Mouse (Mus musculus): Measurements from ENCODE around the gene Lrrc55. TPM values are rescaled to one million over a fixed set of nuclear protein-coding genes. Genes with fewer than 3 reads are reported as not detected.
A peak's percentile ranks its signal among the peaks of the same experiment; 100 is the strongest.

The Lrrc55 gene
- total RNA-seq, 1 experiment from 2014 or later = not detected

- no peak for ATAC-seq (replicated peaks; ENCODE audit: low read depth, poor library complexity, severe bottlenecking)
Observed at GRCm38 (mm10) chr2:85172763-85173103, 24.3 kb downstream of the Lrrc55 start.

GRCm38 (mm10) chr2:85172071-85172762, 24.8 kb downstream of the Lrrc55 start:
- ATAC-seq (replicated peaks; ENCODE audit: low read depth, poor library complexity, severe bottlenecking) = no peak

GRCm38 (mm10) chr2:85168327-85168726, 28.7 kb downstream of the Lrrc55 start:
- ATAC-seq (replicated peaks; ENCODE audit: low read depth, poor library complexity, severe bottlenecking) = peak; percentile 29; the same call in 1 of the 2 replicates

- ATAC-seq (replicated peaks; ENCODE audit: low read depth, poor library complexity, severe bottlenecking) = no peak
Observed at GRCm38 (mm10) chr2:85167624-85168023, 29.4 kb downstream of the Lrrc55 start.

GRCm38 (mm10) chr2:85163311-85164047, 33.5 kb downstream of the Lrrc55 start:
- ATAC-seq (replicated peaks; ENCODE audit: low read depth, poor library complexity, severe bottlenecking) = no peak

- ATAC-seq (replicated peaks; ENCODE audit: low read depth, poor library complexity, severe bottlenecking) = no peak
Observed at GRCm38 (mm10) chr2:85161638-85162093, 35.3 kb downstream of the Lrrc55 start.

GRCm38 (mm10) chr2:85160901-85161637, 35.9 kb downstream of the Lrrc55 start:
- ATAC-seq (replicated peaks; ENCODE audit: low read depth, poor library complexity, severe bottlenecking) = no peak

GRCm38 (mm10) chr2:85157382-85157781, 39.6 kb downstream of the Lrrc55 start:
- no peak for ATAC-seq (replicated peaks; ENCODE audit: low read depth, poor library complexity, severe bottlenecking)

- ATAC-seq (replicated peaks; ENCODE audit: low read depth, poor library complexity, severe bottlenecking) = 0 out of 2 replicates have a peak, but pooled peaks have one; percentile 17
Observed at GRCm38 (mm10) chr2:85156136-85156535, 40.9 kb downstream of the Lrrc55 start.

- ATAC-seq (replicated peaks; ENCODE audit: low read depth, poor library complexity, severe bottlenecking) = no peak
Observed at GRCm38 (mm10) chr2:85155334-85155733, 41.7 kb downstream of the Lrrc55 start.

GRCm38 (mm10) chr2:85151233-85151632, 45.8 kb downstream of the Lrrc55 start:
- ATAC-seq (replicated peaks; ENCODE audit: low read depth, poor library complexity, severe bottlenecking) = no peak

- ATAC-seq (replicated peaks; ENCODE audit: low read depth, poor library complexity, severe bottlenecking) = peak; percentile 59
Observed at GRCm38 (mm10) chr2:85150373-85150772, 46.6 kb downstream of the Lrrc55 start.

GRCm38 (mm10) chr2:85147481-85147880, 49.5 kb downstream of the Lrrc55 start:
- no peak for ATAC-seq (replicated peaks; ENCODE audit: low read depth, poor library complexity, severe bottlenecking)

GRCm38 (mm10) chr2:85145346-85145745, 51.7 kb downstream of the Lrrc55 start:
- ATAC-seq (replicated peaks; ENCODE audit: low read depth, poor library complexity, severe bottlenecking) = no peak

GRCm38 (mm10) chr2:85144908-85145307, 52.1 kb downstream of the Lrrc55 start:
- ATAC-seq (replicated peaks; ENCODE audit: low read depth, poor library complexity, severe bottlenecking) = no peak; the same call in 1 of the 2 replicates

GRCm38 (mm10) chr2:85140833-85141232, 56.2 kb downstream of the Lrrc55 start:
- ATAC-seq (replicated peaks; ENCODE audit: low read depth, poor library complexity, severe bottlenecking) = no peak

- no peak for ATAC-seq (replicated peaks; ENCODE audit: low read depth, poor library complexity, severe bottlenecking)
Observed at GRCm38 (mm10) chr2:85139846-85140245, 57.2 kb downstream of the Lrrc55 start.

- no peak for ATAC-seq (replicated peaks; ENCODE audit: low read depth, poor library complexity, severe bottlenecking)
Observed at GRCm38 (mm10) chr2:85139393-85139792, 57.6 kb downstream of the Lrrc55 start.

- peak; percentile 20 for ATAC-seq (replicated peaks; ENCODE audit: low read depth, poor library complexity, severe bottlenecking)
Observed at GRCm38 (mm10) chr2:85138143-85138542, 58.9 kb downstream of the Lrrc55 start.

- peak; percentile 82 for ATAC-seq (replicated peaks; ENCODE audit: low read depth, poor library complexity, severe bottlenecking)
Observed at GRCm38 (mm10) chr2:85137601-85138140, 59.3 kb downstream of the Lrrc55 start.

Measured in common myeloid progenitor, adult 5-6 weeks (primary cell).